Mouse (Mus musculus) lung, postnatal 0 days (tissue): ENCODE measurements around the gene Mrps18c. TPM values are rescaled to one million over a fixed set of nuclear protein-coding genes. Genes with fewer than 3 reads are reported as not detected.
A peak's percentile ranks its signal among the peaks of the same experiment; 100 is the strongest.

ENCODE experiments used
- ATAC-seq: fragments of 200-750 bp; cut with Nextera tagmentation; 2 replicates; pipeline ENCODE4 v1.8.0; 2017; ENCODE audit warnings: moderate library complexity
- DNase-seq: peaks from one replicate; pipeline ENCODE4 v3.0.0-alpha.2; 2016; ENCODE audit warnings: low spot score
- H3K27ac ChIP-seq: fragments of 300-500 bp; sonication (generic); 2 replicates; pipeline ENCODE4 v1.5.1; 2014; ENCODE audit warnings: antibody characterized with exemption, mild to moderate bottlenecking, low read length, mixed read lengths
- H3K27me3 ChIP-seq: fragments of 300-500 bp; sonication (generic); replicated peaks from 2 replicates; pipeline ENCODE4 v1.6.1; 2014; ENCODE audit warnings: low read length, mixed read lengths; ENCODE audit not compliant: insufficient read depth
- H3K36me3 ChIP-seq: fragments of 300-500 bp; sonication (generic); 2 replicates; pipeline ENCODE4 v1.6.1; 2014; ENCODE audit warnings: low read length, mixed read lengths; ENCODE audit not compliant: insufficient read depth
- H3K4me1 ChIP-seq: fragments of 300-500 bp; sonication (generic); 2 replicates; pipeline ENCODE4 v1.6.1; 2014; ENCODE audit warnings: antibody characterized with exemption, low read depth, low read length, mixed read lengths; ENCODE audit not compliant: insufficient read depth
- H3K4me2 ChIP-seq: fragments of 300-500 bp; sonication (generic); replicated peaks from 2 replicates; pipeline ENCODE4 v1.6.1; 2014; ENCODE audit warnings: low read depth, mild to moderate bottlenecking, low read length, moderate library complexity, mixed read lengths
- H3K4me3 ChIP-seq: fragments of 300-500 bp; sonication (generic); 2 replicates; pipeline ENCODE4 v1.5.1; 2014; ENCODE audit warnings: low read depth, low read length
- H3K9ac ChIP-seq: fragments of 300-500 bp; sonication (generic); replicated peaks from 2 replicates; pipeline ENCODE4 v1.6.1; 2014; ENCODE audit warnings: low read depth, mild to moderate bottlenecking
- H3K9me3 ChIP-seq: fragments of 300-500 bp; sonication (generic); 2 replicates; pipeline ENCODE4 v1.6.1; 2016; ENCODE audit warnings: low read length, mixed read lengths
- CTCF ChIP-seq: IDR thresholded peaks from 2 replicates; pipeline ENCODE4 v1.5.1; 2016; ENCODE audit warnings: antibody characterized with exemption, mild to moderate bottlenecking
- EP300 ChIP-seq: IDR thresholded peaks from 2 replicates; pipeline ENCODE4 v1.6.1; 2016; ENCODE audit warnings: antibody characterized with exemption, mild to moderate bottlenecking, control low read depth
- WGBS: fragments of 180-500 bp; shearing (Covaris S2); extraction: QIAGEN DNeasy Blood & Tissue Kit; methylation state at CpG from one replicate; pipeline ENCODE4 v1.1.7; 2014; 5-methylcytosine and 5-hydroxymethylcytosine counted together
- polyA plus RNA-seq: library from polyadenylated mRNA; unstranded; fragments of >200 nt; fragmentation: Nextera tagmentation; extraction: Ambion mirVana; gene quantifications from 2 replicates; pipeline ENCODE4 v1.2.1, GENCODE M21; 2015

The Mrps18c gene
- polyA plus RNA-seq, 1 experiment from 2014 or later, result 145 TPM

GRCm38 (mm10) chr5:100835862-100836538, 37.6 kb downstream of the Mrps18c start:
- 29% methylated on average over 9 of the region's 9 CpGs for WGBS
- no peak for ATAC-seq
- Histone ChIP-seq H3K4me2 (no peak overlapping the region), H3K4me3 (no peak overlapping the region), H3K4me1 (no peaks in the 10 kb centered on the region), H3K9ac (no peak overlapping the region), H3K27ac (no peak overlapping the region), H3K9me3 (no peaks in the 10 kb centered on the region), H3K27me3 (no peaks in the 10 kb centered on the region), H3K36me3 (no peaks in the 10 kb centered on the region)
- TF ChIP-seq CTCF, result no peak
- peak; percentile 34 for DNase-seq

GRCm38 (mm10) chr5:100837907-100838306, 39.5 kb downstream of the Mrps18c start:
- Histone ChIP-seq H3K27me3 (no peaks in the 10 kb centered on the region), H3K4me1 (no peaks in the 10 kb centered on the region), H3K4me2 (no peak overlapping the region), H3K9ac (no peak overlapping the region), H3K4me3 (no peak overlapping the region), H3K9me3 (no peaks in the 10 kb centered on the region), H3K27ac (no peak overlapping the region), H3K36me3 (no peaks in the 10 kb centered on the region)
- no peak for TF ChIP-seq CTCF
- TF ChIP-seq EP300, result no peak
- ATAC-seq (no peak), DNase-seq (no peak)
- 74% methylated on average over 7 of the region's 7 CpGs for WGBS

- no peak for DNase-seq
- no peaks in the 10 kb centered on the region for H3K9me3 ChIP-seq
- H3K27ac ChIP-seq, result no peak overlapping the region
- ATAC-seq, result no peak
- no peak overlapping the region for H3K4me2 ChIP-seq
- peaks cover 12% of the 10 kb centered on the region for H3K27me3 ChIP-seq
- no peak for TF ChIP-seq EP300
- TF ChIP-seq CTCF, result no peak
- H3K36me3 ChIP-seq, result no peaks in the 10 kb centered on the region
- 38% methylated on average over 3 of the region's 3 CpGs for WGBS
- H3K4me1 ChIP-seq, result no peaks in the 10 kb centered on the region
- no peak overlapping the region for H3K4me3 ChIP-seq
- H3K9ac ChIP-seq, result no peak overlapping the region
Measured at GRCm38 (mm10) chr5:100844485-100844884, 46.1 kb downstream of the Mrps18c start.

- H3K4me2 ChIP-seq, result peak within 1 kb of the TSS; percentile 96
- H3K36me3 ChIP-seq, result no peaks in the 10 kb centered on the region
- no peaks in the 10 kb centered on the region for H3K9me3 ChIP-seq
- ATAC-seq (peak; percentile 13; the same call in 1 of the 2 replicates), DNase-seq (peak; percentile 33)
- TF ChIP-seq CTCF (no peak), EP300 (no peak)
- peaks cover 12% of the 10 kb centered on the region for H3K27me3 ChIP-seq
- peak within 1 kb of the TSS; percentile 63 for H3K4me3 ChIP-seq
- peak within 1 kb of the TSS; percentile 43 for H3K9ac ChIP-seq
- H3K27ac ChIP-seq, result peak within 1 kb of the TSS; percentile 11; the same call in 1 of the 2 replicates
- 1% methylated on average over 16 of the region's 16 CpGs for WGBS
- no peaks in the 10 kb centered on the region for H3K4me1 ChIP-seq
Measured at GRCm38 (mm10) chr5:100845485-100845847, 47.0 kb downstream of the Mrps18c start, which contains the start of gene Gpat3. Gene Gpat3, plus strand, starts transcription at chr5:100845713.

GRCm38 (mm10) chr5:100845848-100846598, 47.6 kb downstream of the Mrps18c start:
- Histone ChIP-seq H3K4me1 (no peaks in the 10 kb centered on the region), H3K36me3 (no peaks in the 10 kb centered on the region), H3K4me2 (peak overlapping the region; percentile 96), H3K27ac (peak overlapping the region; percentile 11; the same call in 1 of the 2 replicates), H3K9ac (peak overlapping the region; percentile 43), H3K4me3 (peak overlapping the region; percentile 63), H3K27me3 (peaks cover 12% of the 10 kb centered on the region), H3K9me3 (no peaks in the 10 kb centered on the region)
- TF ChIP-seq CTCF, result no peak
- TF ChIP-seq EP300, result no peak
- under 1% methylated on average over 47 of the region's 52 CpGs for WGBS
- DNase-seq (peak; percentile 82), ATAC-seq (peak; percentile 93)

GRCm38 (mm10) chr5:100846599-100846920, 48.1 kb downstream of the Mrps18c start:
- H3K4me1 ChIP-seq, result no peaks in the 10 kb centered on the region
- DNase-seq (no peak), ATAC-seq (no peak)
- peaks cover 12% of the 10 kb centered on the region for H3K27me3 ChIP-seq
- peak overlapping the region; percentile 43 for H3K9ac ChIP-seq
- peak overlapping the region; percentile 96 for H3K4me2 ChIP-seq
- peak overlapping the region; percentile 11; the same call in 1 of the 2 replicates for H3K27ac ChIP-seq
- H3K36me3 ChIP-seq, result no peaks in the 10 kb centered on the region
- WGBS, result under 1% methylated on average over 22 of the region's 22 CpGs
- no peak for TF ChIP-seq EP300
- TF ChIP-seq CTCF, result no peak
- H3K9me3 ChIP-seq, result no peaks in the 10 kb centered on the region
- H3K4me3 ChIP-seq, result peak overlapping the region; percentile 63
